Mouse (Mus musculus) hematopoietic multipotent progenitor cell, adult 10-12 weeks (in vitro differentiated cells): ENCODE data around the gene Gm732. TPM values are rescaled to one million over a fixed set of nuclear protein-coding genes. Genes with fewer than 3 reads are reported as not detected.

ENCODE experiments used
- polyA plus RNA-seq: library from polyadenylated mRNA; stranded (reverse); fragments of >175 nt; gene quantifications from 2 replicates; pipeline ENCODE4 v1.2.3, GENCODE M21; 2012; ENCODE audit warnings: low replicate concordance

Gm732 gene
- not detected in 2 replicates for polyA plus RNA-seq

DNA sequence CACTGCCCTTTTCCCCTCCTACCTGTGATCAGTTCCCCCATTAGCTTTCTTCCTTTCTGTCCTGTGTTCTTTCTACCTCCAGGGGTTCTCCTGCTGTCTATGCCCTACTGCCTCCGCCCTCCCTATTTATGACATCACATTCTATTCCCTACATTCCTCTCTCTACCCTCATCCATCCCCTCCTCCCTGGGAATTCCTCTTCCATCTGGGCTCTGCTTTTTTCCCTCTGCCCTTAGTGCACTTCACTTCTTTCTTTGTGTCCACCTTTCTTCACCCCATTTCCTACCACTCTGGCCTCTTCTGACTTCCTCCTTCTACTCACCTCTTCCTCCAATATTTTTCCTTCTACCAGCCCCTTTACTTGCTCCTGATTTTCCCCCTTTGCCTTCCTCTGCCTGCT is at the start of gene Gm732:
Gm732 (minus strand) TSS at position 101 of the 400 bp plus-strand sequence.

Other genes starting within 250 kb of the Gm732 start
- not detected in 2 replicates for gene Tent5d, start 155.9 kb downstream of the Gm732 start, polyA plus RNA-seq
- 1.7 and 2.1 TPM in 2 replicates for gene 2610002M06Rik, start 132.1 kb downstream of the Gm732 start, polyA plus RNA-seq